ENCODE assay signal across 24 mouse cellular contexts in the genomic region with DNA sequence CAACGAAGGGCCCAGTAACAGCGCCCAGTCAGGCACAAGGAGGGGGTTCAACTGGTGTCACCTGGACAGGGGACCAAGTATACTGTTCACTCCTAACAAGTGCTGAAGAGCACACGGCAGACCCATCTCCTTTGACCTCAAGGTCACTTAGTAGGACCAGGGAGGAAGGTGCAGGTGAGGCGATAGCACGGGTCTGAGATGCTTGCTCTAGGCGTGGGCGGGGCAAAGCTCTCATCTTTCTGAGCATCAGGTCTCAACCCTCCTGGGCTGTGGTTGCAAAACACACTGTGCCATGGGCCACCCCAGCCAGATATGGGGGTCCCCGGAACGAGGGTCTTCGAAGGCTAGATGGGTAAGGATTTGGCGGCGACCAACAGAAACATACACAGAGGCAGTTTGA.
A peak's percentile ranks its signal among the peaks of the same experiment; 100 is the strongest.
DNase-seq lines count a peak whose midpoint lies in the region; ATAC-seq and TF ChIP-seq lines count a peak whose summit lies in the region.
"Had no signal": no experiment of that assay in that cellular context is flagged by ENCODE, and none has a peak within 500 bp of the region (broad histone marks: within the 10 kb centered on the region; RNA-seq: fewer than 3 reads in every experiment).

No protein-coding gene starts in this region.

- no peak for TF ChIP-seq CTCF in E14TG2a.4 (conservative IDR thresholded peaks at IDR 0.05; ENCODE audit: low read length)

- H3K4me3 ChIP-seq in heart, embryonic 14.5 days (ENCODE audit: control insufficient read depth in 1 of 2, insufficient read depth in 1 of 2, low read depth in 1 of 2, low read length in 2 of 2), result peak overlapping the region; percentile 44 to 45
- peak overlapping the region; percentile 41 for H3K4me3 ChIP-seq in E14TG2a.4 (replicated peaks; ENCODE audit: low read length)
- H3K4me3 ChIP-seq: forebrain, embryonic 13.5 days; limb, embryonic 10.5 days; liver, embryonic 15.5 days; lung, embryonic 15.5 days; megakaryocyte, embryonic 14.5 days; midbrain, embryonic 15.5 days; neural tube, embryonic 12.5 days had no signal

- peak overlapping the region; percentile 91 for H3K4me2 ChIP-seq in heart, embryonic 14.5 days (ENCODE audit: low read length)
- H3K4me2 ChIP-seq: liver, embryonic 15.5 days had no signal

- 59% methylated on average over 12 of the region's 12 CpGs for WGBS in heart, embryonic 14.5 days

- peak; percentile 23 for DNase-seq in cerebellum, adult 8-10 months
- DNase-seq in cerebellum, postnatal 4 days (ENCODE audit: low spot score in 2 of 2), result no peak
- DNase-seq in heart, adult 18-20 months, result no peak
- peak; percentile 51 for DNase-seq in cerebellum, adult 9-11 months
- no peak for DNase-seq in kidney, postnatal 14 days
- DNase-seq: adrenal gland, adult 8-10 months; gastrocnemius, postnatal 36 days; liver; right cerebral cortex, postnatal 14 days; spleen, adult 18-20 months; thymus, postnatal 36 days had no signal

- H3K36me3 ChIP-seq in heart, embryonic 14.5 days (ENCODE audit: control insufficient read depth, insufficient read depth, low read length), result no peaks in the 10 kb centered on the region
- H3K36me3 ChIP-seq in E14TG2a.4 (ENCODE audit: insufficient read depth, low read length), result no peaks in the 10 kb centered on the region
- H3K36me3 ChIP-seq: hindbrain, embryonic 15.5 days; limb, embryonic 10.5 days; liver, embryonic 15.5 days; lung, embryonic 15.5 days; midbrain, embryonic 15.5 days; neural tube, embryonic 12.5 days had no signal

- peaks cover 35 to 39% of the 10 kb centered on the region in 2 experiments for H3K4me1 ChIP-seq in heart, embryonic 14.5 days (ENCODE audit: control insufficient read depth in 2 of 2, insufficient read depth in 2 of 2, low read length in 2 of 2)
- H3K4me1 ChIP-seq in E14TG2a.4 (replicated peaks; ENCODE audit: low read depth, low read length), result peaks cover 47% of the 10 kb centered on the region

- H3K9me3 ChIP-seq in heart, embryonic 14.5 days (ENCODE audit: control insufficient read depth, low read length), result no peaks in the 10 kb centered on the region
- H3K9me3 ChIP-seq in E14TG2a.4 (ENCODE audit: low read length), result no peaks in the 10 kb centered on the region
- H3K9me3 ChIP-seq: forebrain, embryonic 13.5 days; hindbrain, embryonic 15.5 days; limb, embryonic 10.5 days; liver, embryonic 15.5 days; lung, embryonic 15.5 days; midbrain, embryonic 15.5 days; neural tube, embryonic 12.5 days had no signal

- H3K27ac ChIP-seq in heart, embryonic 14.5 days (replicated peaks in 1 of 2; ENCODE audit: control insufficient read depth in 1 of 2, insufficient read depth in 1 of 2, low read depth in 2 of 2, low read length in 2 of 2), result peak overlapping the region; percentile 99 to 100
- H3K27ac ChIP-seq: forebrain, embryonic 13.5 days; kidney, postnatal 0 days; limb, embryonic 10.5 days; liver, embryonic 15.5 days; lung, embryonic 15.5 days; neural tube, embryonic 12.5 days had no signal

- ATAC-seq in heart, embryonic 14.5 days (ENCODE audit: insufficient number of reproducible peaks, insufficient read depth, low FRiP score, low read depth), result no peak
- ATAC-seq: activated CD4-positive, CD25-positive, alpha-beta regulatory T cell, adult 4 months; CD4-positive, CD25-positive, alpha-beta regulatory T cell, adult 4 months; forebrain, embryonic 13.5 days; midbrain, embryonic 15.5 days had no signal

- peak overlapping the region; percentile 78 for H3K9ac ChIP-seq in heart, embryonic 14.5 days (ENCODE audit: low read length)
- H3K9ac ChIP-seq: forebrain, embryonic 13.5 days; hindbrain, embryonic 15.5 days; liver, embryonic 15.5 days; lung, embryonic 15.5 days; midbrain, embryonic 15.5 days; neural tube, embryonic 12.5 days had no signal

- H3K27me3 ChIP-seq in heart, embryonic 14.5 days (ENCODE audit: control insufficient read depth, insufficient read depth, low read length), result no peaks in the 10 kb centered on the region
- no peaks in the 10 kb centered on the region for H3K27me3 ChIP-seq in E14TG2a.4 (ENCODE audit: insufficient read depth, low read length)
- H3K27me3 ChIP-seq: forebrain, embryonic 13.5 days; hindbrain, embryonic 15.5 days; lung, embryonic 15.5 days; midbrain, embryonic 15.5 days; neural tube, embryonic 12.5 days had no signal

Comparison
In these comparisons a context has a peak if more than half of its experiments do, and no peak if none do; other contexts are left out.
1. DNase-seq: peak in cerebellum, adult 8-10 months (single experiment) and cerebellum, adult 9-11 months (single experiment); none in cerebellum, postnatal 4 days (0 of 2), heart, adult 18-20 months (0 of 2) and kidney, postnatal 14 days (single experiment).